Mouse (Mus musculus) hindbrain, embryonic 11.5 days (tissue): ENCODE results near the gene Ankrd13a. TPM values are rescaled to one million over a fixed set of nuclear protein-coding genes. Genes with fewer than 3 reads are reported as not detected.
"Not testable (repeated sequence)": the region's sequence is repeated elsewhere in the genome, so short reads cannot be mapped to it uniquely, and the experiment has no call there.

Source experiments
- ATAC-seq: fragments of 200-750 bp; cut with Nextera tagmentation; 2 replicates; pipeline ENCODE4 v1.8.0; 2017; ENCODE audit warnings: mild to moderate bottlenecking, moderate TSS enrichment, moderate library complexity; ENCODE audit not compliant: low FRiP score
- DNase-seq: peaks from one replicate; pipeline ENCODE4 v3.0.0-alpha.2; 2015; ENCODE audit warnings: low spot score
- H3K27ac ChIP-seq: fragments of 300-500 bp; sonication (generic); 2 replicates; pipeline ENCODE4 v1.5.1; 2014; ENCODE audit warnings: mild to moderate bottlenecking, low read depth, low read length
- H3K27me3 ChIP-seq: fragments of 300-500 bp; sonication (generic); 2 replicates; pipeline ENCODE4 v1.6.1; 2014; ENCODE audit warnings: mild to moderate bottlenecking, low read length, moderate library complexity, mixed read lengths; ENCODE audit not compliant: control insufficient read depth, insufficient read depth
- H3K36me3 ChIP-seq: fragments of 300-500 bp; sonication (generic); 2 replicates; pipeline ENCODE4 v1.6.1; 2014; ENCODE audit warnings: mild to moderate bottlenecking, low read length, moderate library complexity, mixed read lengths; ENCODE audit not compliant: control insufficient read depth, insufficient read depth
- H3K4me1 ChIP-seq: fragments of 300-500 bp; sonication (generic); replicated peaks from 2 replicates; pipeline ENCODE4 v1.6.1; 2014; ENCODE audit warnings: low read length, mixed read lengths; ENCODE audit not compliant: control insufficient read depth, insufficient read depth
- H3K4me2 ChIP-seq: fragments of 300-500 bp; sonication (generic); replicated peaks from 2 replicates; pipeline ENCODE4 v1.6.1; 2014; ENCODE audit warnings: mild to moderate bottlenecking, low read depth, low read length
- H3K4me3 ChIP-seq: fragments of 300-500 bp; sonication (generic); 2 replicates; pipeline ENCODE4 v1.5.1; 2014; ENCODE audit warnings: low read depth, low read length
- H3K9ac ChIP-seq: fragments of 300-500 bp; sonication (generic); 2 replicates; pipeline ENCODE4 v1.6.1; 2014; ENCODE audit warnings: low read depth, low read length
- H3K9me3 ChIP-seq: fragments of 300-500 bp; sonication (generic); 2 replicates; pipeline ENCODE4 v1.6.1; 2016; ENCODE audit warnings: low read length; ENCODE audit not compliant: control insufficient read depth
- whole genome bisulfite sequencing: fragments of 180-500 bp; shearing (Covaris S2); extraction: QIAGEN DNeasy Blood & Tissue Kit; methylation state at CpG from one replicate; pipeline ENCODE4 v1.1.7; 2014; 5-methylcytosine and 5-hydroxymethylcytosine counted together
- polyA plus RNA-seq: library from polyadenylated mRNA; unstranded; fragments of >200 nt; fragmentation: Nextera tagmentation; extraction: Ambion mirVana; gene quantifications from 2 replicates; pipeline ENCODE4 v1.2.1, GENCODE M21; 2014

Gene Ankrd13a
- polyA plus RNA-seq, 1 experiment from 2014 or later, result 71.0 TPM

GRCm38 (mm10) chr5:114842674-114843073, 68.2 kb downstream of the Ankrd13a start:
- H3K9ac ChIP-seq, result no peak overlapping the region
- DNase-seq, result no peak
- no peak overlapping the region for H3K4me3 ChIP-seq
- H3K4me1 ChIP-seq, result no peaks in the 10 kb centered on the region
- no peak overlapping the region for H3K4me2 ChIP-seq
- 72% methylated on average over 5 of the region's 5 CpGs for WGBS
- H3K27me3 ChIP-seq, result no peaks in the 10 kb centered on the region
- H3K36me3 ChIP-seq, result no peaks in the 10 kb centered on the region
- H3K9me3 ChIP-seq, result no peaks in the 10 kb centered on the region
- H3K27ac ChIP-seq, result no peak overlapping the region
- no peak for ATAC-seq

GRCm38 (mm10) chr5:114844371-114844770, 69.9 kb downstream of the Ankrd13a start:
- H3K36me3 ChIP-seq, H3K9me3 ChIP-seq, H3K4me2 ChIP-seq, ATAC-seq, H3K27ac ChIP-seq, H3K27me3 ChIP-seq, H3K9ac ChIP-seq, H3K4me3 ChIP-seq, H3K4me1 ChIP-seq, DNase-seq: not testable (repeated sequence)
- WGBS, result 68% methylated on average over 2 of the region's 2 CpGs

- no peak overlapping the region for H3K4me2 ChIP-seq
- no peak overlapping the region for H3K9ac ChIP-seq
- no peak for ATAC-seq
These were observed 77.2 kb downstream of the Ankrd13a start for GRCm38 (mm10) chr5:114851565-114852236.

GRCm38 (mm10) chr5:114853364-114853763, 78.9 kb downstream of the Ankrd13a start, which contains the start of gene 4930519G04Rik:
Gene 4930519G04Rik (plus strand): TSS chr5:114853664.
- DNase-seq, H3K27me3 ChIP-seq, H3K27ac ChIP-seq, H3K36me3 ChIP-seq, ATAC-seq, H3K9me3 ChIP-seq, H3K4me1 ChIP-seq, H3K4me2 ChIP-seq, H3K4me3 ChIP-seq, H3K9ac ChIP-seq: not testable (repeated sequence)
- WGBS, result 75% methylated on average over 3 of the region's 5 CpGs

More at GRCm38 (mm10) chr5:114851565-114852236, 77.2 kb downstream of the Ankrd13a start:
- Histone ChIP-seq H3K4me3 (no peak overlapping the region), H3K27me3 (no peaks in the 10 kb centered on the region), H3K9me3 (no peaks in the 10 kb centered on the region), H3K4me1 (no peaks in the 10 kb centered on the region), H3K36me3 (no peaks in the 10 kb centered on the region), H3K27ac (no peak overlapping the region)
- 86% methylated on average over 20 of the region's 20 CpGs for WGBS
- no peak for DNase-seq

Other genes starting within 250 kb of the Ankrd13a start
- gene Fam222a, start 206.7 kb upstream of the Ankrd13a start, polyA plus RNA-seq, result 4.8 and 6.5 TPM in 2 replicates
- gene Trpv4, start 116.3 kb upstream of the Ankrd13a start, polyA plus RNA-seq, result 0.38 and 0.85 TPM in 2 replicates
- 62.6 and 64.4 TPM in 2 replicates for gene Gltp, start 83.7 kb upstream of the Ankrd13a start, polyA plus RNA-seq
- 13.3 and 15.8 TPM in 2 replicates for gene Tchp, start 66.9 kb upstream of the Ankrd13a start, polyA plus RNA-seq
- gene Git2, start 840 bp downstream of the Ankrd13a start, polyA plus RNA-seq, result 36.3 and 42.2 TPM in 2 replicates
- gene 1500011B03Rik, start 48.8 kb downstream of the Ankrd13a start, polyA plus RNA-seq, result 163 and 167 TPM in 2 replicates
- not detected in 2 replicates for gene 4930519G04Rik, start 79.0 kb downstream of the Ankrd13a start, polyA plus RNA-seq
- gene Gm9936, start 84.0 kb downstream of the Ankrd13a start, polyA plus RNA-seq, result 0.40 and 0.69 TPM in 2 replicates
- 0.92 and 1.5 TPM in 2 replicates for gene Oasl2, start 122.3 kb downstream of the Ankrd13a start, polyA plus RNA-seq
- 0.25 and 0.39 TPM in 2 replicates for gene Oasl1, start 148.6 kb downstream of the Ankrd13a start, polyA plus RNA-seq
- 48.1 and 57.4 TPM in 2 replicates for gene 2210016L21Rik, start 167.5 kb downstream of the Ankrd13a start, polyA plus RNA-seq
- gene Hnf1a, start 196.4 kb downstream of the Ankrd13a start, polyA plus RNA-seq, result 0.04 TPM in 1 of 2 replicates, not detected in the other
- gene Sppl3, start 236.5 kb downstream of the Ankrd13a start, polyA plus RNA-seq, result 21.0 and 22.4 TPM in 2 replicates